Mouse (Mus musculus) gastrocnemius, postnatal 36 days (tissue): Measurements from ENCODE around the gene Itgb5. TPM values are rescaled to one million over a fixed set of nuclear protein-coding genes. Genes with fewer than 3 reads are reported as not detected.

Experiments
- DNase-seq, 2 experiments: peaks; one replicate each; pipeline ENCODE4 v3.0.0; 2022
- intact Hi-C: fragments of 180-260 bp; cut with DNase I; formaldehyde crosslinking; loops from one replicate; pipeline ENCODE4 v1.15.1; 2025
- total RNA-seq, 2 experiments: library from RNA; stranded (reverse); gene quantifications; 2 replicates each; pipeline ENCODE4 v1.2.3; 2021

Itgb5 gene
- total RNA-seq, 2 experiments from 2014 or later, result 47.5 to 51.9 TPM

DNA sequence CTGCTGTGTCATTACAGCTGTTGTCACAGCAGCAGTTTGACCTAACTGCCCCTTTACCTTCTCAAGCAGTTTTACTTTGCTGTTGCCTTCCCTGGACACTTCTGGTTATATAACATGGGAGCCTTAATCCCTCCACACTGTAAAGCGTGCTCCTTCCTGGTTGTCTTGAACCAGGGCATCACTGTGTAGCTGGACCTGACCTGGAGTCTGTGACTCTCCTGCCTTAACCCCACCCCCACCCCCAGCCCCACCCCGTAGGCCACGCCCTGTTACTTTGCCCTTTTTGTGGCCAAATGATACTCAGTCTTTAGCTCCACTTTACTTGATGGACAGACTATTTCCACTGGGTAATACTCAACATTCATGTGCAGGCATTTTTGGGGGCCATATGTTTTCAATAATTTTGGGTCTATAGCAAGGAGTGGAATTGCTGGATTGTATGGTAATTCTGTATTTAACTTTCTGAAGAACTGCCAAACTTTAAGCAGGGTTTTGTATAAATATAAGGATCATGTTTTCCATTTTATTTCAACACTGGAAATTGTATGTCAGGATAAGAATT is 40.8 kb downstream of the Itgb5 start:
- DNase-seq, result no peak
- intact Hi-C loops, result no loop called here

DNA sequence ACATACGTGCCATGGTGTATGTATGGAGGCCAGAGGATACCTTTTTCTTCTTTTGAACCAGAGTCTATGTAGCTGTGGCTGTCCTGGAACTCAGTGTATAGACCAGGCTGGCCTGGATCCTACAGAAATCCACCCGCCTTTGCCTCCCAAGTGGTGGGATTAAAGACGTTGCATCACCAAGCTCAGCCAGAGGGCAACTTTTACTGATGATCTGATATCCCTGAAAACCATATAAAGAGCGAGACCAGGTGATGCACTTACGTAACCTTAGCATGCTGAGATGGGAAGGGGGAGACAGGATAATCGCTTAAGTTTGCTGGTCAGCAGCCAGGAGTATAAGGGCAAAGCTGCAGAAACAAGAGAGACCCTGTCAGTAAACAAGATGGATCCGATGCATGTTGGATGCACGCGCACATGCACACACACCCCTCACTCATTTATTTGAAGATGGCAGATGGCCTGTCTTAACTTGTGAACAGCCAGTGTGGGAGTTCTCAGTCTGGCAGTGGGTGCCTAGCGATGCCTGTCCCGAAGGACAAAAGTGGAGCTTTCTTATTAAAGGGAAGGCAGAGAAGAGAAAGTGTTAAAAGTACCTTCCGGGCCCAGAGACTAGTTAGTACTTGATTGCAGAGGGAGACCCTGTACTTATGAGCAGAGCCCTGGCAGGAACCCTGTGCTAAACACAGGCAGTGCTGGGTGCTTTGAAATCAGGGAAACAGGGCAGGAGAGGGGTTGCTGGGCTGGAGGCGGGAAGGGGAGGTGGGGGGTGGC is 41.7 kb downstream of the Itgb5 start:
- no peak for DNase-seq
- intact Hi-C loops, result no loop called here

DNA sequence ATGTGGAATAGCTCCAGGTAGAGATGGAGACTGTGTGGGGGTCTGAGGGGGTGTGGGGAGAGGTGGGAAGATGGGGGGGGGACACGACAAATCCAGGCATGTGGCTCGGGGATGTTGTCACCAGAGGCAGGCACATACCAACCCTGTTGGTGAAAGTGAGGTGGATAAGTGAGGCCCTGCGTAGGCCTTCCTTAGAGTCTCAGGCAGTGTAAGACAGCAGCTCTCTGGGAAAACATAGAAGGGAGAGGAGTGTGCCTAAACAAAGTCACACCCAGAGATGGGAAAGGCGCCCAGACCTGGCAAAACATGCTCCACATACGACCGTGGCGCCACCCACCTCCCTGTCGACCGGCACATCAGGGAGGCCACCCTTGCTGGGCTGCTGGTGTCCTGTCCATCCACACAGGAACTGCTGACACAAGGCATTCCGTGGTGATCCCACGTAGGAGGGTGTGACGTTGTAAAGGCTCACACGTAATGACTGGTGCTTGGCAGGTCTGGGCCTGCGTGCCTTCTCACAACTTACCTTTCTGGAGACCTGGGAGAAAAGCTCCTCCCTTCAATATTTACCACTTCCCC is 42.5 kb downstream of the Itgb5 start:
- intact Hi-C loops, result no loop called here
- no peak for DNase-seq

DNA sequence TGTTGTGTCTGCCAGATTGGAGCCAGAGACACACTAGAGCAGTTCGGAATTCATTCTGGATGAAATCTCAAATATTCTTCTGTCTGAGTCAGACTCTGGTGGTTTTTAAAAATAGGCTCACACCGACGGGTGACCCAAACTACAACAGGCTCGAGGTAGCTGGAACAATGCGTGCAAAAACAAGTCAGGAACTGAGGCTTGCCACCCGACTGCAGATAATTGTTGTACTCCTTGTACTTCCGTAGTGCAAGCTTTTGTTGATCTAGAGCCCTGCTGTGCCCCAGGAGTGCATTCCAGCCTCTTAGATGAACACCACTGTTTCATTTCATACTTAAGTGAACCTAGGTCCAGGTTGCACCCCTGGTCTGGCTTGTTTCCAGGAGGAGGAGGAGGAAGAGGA is 43.8 kb downstream of the Itgb5 start:
- DNase-seq, result no peak
- intact Hi-C loops, result no loop called here

DNA sequence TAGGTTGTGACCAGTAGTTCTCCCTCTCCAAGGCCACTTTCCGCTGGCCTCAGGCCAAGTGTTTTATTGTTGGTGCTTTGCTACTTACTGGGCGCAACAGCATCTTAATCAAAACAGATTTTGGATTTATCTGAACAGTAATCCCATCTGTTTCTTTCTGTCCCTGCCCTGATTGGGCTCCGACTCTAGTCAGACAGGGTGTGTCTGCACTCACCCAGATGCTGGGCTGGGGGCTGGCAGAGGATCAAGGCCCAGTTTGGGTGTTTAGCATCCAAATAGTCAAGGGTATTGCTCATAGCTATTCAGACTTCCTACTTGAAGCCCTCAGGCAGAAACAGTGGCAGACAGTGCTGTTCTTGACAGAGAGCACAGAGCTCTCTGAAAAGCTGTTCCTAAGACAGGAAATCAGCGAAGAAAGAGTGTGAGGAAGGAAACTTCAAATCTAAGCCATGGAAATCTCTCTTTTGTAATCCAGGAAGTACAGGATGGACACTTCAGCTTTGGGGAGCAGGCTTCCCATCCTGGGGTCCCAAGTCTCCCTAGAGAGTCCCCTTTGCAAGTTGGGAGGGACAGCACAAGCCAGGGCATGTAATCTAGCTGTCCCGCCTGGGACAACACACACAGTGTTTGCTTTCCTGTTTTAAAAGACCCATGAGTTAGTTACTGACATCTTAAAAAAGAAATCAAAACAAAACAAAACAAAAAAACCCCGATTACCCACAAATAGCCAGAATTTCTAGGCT is 48.7 kb downstream of the Itgb5 start:
- intact Hi-C loops, result no loop called here
- DNase-seq, result peak; percentile 62 to 74

DNA sequence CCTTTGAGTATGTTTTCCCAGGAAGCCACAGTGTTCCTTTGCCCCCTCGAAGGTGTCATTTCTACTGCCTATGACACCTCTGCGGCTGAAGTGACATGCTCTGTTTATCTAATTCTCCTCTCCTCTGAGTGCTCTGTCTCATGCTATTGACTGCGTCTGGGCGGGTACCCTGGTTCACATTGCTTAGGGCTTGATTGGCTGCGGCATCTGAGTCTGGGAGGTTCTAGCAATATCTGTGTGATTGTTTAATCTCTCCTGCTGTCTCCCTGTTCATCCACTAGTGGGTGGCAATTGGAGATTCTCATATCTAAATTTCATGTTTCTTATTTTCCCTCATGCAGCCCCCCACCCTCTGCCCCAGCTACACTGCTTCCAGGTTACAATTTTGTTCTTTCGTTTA is 49.6 kb downstream of the Itgb5 start:
- DNase-seq, result no peak
- intact Hi-C loops, result no loop called here

DNA sequence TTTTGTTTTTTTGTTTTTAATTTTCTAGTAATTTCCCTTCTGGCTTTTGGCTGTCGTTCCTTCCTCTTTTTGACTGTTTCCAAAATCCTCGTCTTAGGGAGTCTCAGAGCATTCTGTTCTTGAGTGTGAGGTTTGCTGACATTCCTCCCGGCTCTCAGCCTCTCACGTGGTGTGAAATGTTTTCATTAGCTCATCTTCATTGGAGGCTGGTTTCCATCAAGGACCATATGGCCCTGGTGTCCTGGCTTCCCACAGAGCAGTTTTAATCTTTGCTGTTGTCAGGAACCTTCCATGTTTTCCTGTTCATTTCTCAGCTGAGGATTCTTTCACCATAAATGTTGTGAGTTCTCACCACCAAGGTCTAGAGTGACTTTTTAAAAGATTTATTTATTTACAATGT is 50.1 kb downstream of the Itgb5 start:
- DNase-seq, result no peak
- intact Hi-C loops, result no loop called here

DNA sequence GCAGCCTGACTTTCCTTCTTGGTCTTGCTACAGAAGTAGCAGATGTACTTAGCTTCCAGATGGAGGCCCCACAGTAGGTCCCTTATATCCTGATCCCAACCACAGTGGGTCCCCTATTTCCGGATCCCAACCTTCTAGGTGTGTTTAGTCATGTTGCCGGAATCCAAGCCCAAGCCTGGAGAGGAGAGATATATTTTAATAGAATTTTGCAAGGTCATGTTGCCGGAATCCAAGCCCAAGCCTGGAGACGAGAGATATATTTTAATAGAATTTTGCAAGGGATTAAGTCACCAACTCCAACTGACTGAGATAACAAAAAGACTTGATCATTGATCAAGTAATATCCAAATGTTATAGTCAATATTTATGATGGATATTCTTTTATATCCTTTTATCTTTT is 51.3 kb downstream of the Itgb5 start:
- intact Hi-C loops, result loop anchor here (10.0 kb wide), 1 partner anchor 46 kb away; no protein-coding TSS in a partner anchor

DNA sequence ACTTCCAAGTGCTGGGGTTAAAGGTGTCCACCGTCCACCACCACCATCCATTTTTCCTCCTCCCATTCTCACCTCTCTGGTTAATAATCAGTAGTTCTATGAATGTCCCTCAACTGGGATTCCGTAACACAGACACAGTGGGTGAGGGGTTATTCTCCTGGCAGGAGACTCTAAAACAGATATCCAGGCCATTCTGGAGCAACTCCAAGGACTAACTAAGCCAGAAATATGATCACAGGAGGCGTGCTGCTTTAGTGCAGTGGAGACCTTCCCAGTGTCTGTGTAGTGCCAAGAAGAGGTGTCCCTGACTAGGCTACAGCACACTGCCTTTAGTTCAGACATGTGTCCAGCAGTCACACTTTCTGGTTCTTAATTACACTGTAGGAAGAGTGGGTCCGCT is 53.1 kb downstream of the Itgb5 start:
- DNase-seq, result peak in 1 of 2 experiments; percentile 37
- intact Hi-C loops, result loop anchor here (10.0 kb wide), 1 partner anchor 48 kb away; no protein-coding TSS in a partner anchor

More for the DNA sequence above, 51.3 kb downstream of the Itgb5 start:
- no peak for DNase-seq

DNA sequence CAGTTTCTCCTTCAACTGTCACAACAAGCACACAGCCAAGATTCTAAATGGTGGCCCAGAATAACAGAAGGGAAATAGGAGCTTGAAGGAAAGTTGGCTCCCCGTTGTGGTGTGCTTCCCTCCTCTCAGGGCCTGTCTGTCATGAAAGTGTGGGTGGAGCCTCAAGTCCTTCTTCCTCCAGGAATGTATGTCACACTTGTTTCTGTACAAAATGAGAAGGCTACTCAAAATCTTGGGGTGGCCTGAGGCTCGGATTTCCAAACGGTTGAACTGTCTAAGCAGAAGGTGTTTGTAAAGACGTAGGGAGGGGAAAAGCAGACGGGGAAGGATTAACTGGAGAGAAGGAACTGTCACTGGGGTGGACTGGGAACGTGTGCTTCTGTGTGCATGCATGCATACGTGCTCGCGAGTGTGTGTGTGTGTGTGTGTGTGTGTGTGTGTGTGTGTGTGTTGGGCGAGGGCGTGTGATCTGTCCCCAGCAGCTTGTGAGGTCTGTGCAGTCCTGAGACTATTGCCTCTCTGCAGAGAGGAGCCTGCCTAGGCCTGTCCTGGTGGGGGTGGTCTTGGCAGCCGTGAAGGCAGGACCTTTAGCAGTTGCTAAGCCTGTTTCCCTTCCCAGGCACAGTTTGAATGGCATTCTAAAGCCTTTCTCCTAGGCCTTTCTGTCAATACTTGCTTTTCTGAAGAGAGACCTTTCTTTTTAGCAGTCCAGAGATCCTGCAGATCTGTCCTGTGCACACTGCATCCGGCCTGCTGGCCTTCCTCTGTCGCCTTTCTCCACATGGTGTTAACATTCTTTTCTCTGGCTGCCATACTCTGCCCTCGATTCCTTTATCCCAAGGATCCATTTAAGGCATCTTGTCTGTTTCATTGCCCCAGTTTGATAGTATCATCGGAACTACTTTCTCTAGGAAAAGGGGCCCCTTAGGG is 53.8 kb downstream of the Itgb5 start:
- DNase-seq, result no peak

DNA sequence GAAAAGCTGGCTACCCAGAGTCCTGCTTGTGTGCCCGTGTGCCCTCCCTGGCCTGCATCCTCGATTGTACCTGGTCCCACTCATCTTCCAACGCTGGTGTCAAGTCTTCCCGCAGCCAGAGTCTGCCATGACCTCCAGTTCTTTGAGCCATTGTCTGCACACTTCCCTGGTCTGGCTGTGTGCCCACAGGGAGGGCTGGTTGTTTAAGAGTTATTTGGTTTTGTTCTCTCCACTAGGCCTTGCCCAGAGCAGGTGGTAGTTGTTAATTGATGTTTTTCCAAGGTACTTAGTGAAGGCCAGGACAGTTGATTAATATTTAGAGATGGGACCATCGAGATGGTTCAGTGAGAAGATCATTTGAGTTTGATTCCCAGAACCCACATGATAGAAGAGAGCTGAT is 54.7 kb downstream of the Itgb5 start:
- intact Hi-C loops, result loop anchor here (10.0 kb wide), 1 partner anchor 49 kb away; no protein-coding TSS in a partner anchor
- DNase-seq, result no peak

More for the DNA sequence above, 53.8 kb downstream of the Itgb5 start:
- intact Hi-C loops, result loop anchor here (10.0 kb wide), 1 partner anchor 49 kb away; no protein-coding TSS in a partner anchor

DNA sequence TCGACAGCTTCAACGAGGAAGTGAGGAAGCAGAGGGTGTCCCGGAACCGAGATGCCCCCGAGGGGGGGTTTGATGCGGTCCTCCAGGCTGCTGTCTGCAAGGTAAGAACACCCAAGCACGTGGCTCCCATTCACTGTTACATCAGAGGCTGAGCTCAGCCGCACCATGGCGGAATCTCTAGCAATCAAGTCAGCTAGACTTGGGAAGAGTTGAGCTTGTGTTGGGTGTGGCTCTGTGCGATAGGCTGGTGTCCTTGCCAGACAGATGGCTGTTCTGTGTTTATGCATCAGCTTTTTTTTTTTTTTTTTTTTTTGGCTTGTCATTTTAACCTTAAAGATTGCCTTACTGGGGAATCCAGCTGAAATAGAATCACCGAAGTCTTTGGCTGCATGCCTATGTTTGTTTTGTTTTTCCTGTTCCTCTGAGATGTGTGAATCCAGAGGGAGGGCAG is 55.6 kb downstream of the Itgb5 start:
- intact Hi-C loops, result loop anchor here (10.0 kb wide), 1 partner anchor 50 kb away; no protein-coding TSS in a partner anchor
- DNase-seq, result no peak

DNA sequence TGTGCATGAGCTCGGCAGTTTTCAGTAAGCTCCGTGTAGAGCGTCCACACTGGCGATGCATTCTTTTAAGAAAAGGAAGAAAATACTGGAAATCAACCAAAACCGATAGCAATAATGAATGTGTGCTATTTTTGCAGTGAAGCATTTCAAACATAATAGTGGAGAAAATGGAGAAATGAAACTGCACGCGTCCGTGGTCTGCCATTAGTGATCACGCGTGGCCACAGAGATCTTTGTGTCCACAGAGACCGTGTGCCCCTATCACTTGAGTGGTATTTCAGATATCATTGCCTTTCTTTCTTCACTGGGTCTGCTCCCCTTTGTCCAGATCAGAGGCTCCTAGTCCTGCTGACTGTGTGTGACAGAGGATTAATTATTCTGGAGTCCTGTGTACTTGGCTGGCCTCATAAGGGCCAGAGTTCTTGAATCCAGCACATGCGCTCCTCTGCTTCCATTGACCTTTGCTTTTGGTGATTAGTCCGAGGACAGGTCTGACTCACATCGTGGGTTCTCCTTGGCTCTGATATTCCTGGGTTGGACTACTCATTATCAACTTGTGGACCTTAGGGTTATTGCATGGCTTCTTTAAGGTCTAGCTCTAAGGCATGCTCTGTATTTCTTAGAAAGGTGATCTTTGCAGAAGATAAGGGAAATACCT is 56.3 kb downstream of the Itgb5 start:
- intact Hi-C loops, result loop anchor here (10.0 kb wide), 1 partner anchor 51 kb away; no protein-coding TSS in a partner anchor

DNA sequence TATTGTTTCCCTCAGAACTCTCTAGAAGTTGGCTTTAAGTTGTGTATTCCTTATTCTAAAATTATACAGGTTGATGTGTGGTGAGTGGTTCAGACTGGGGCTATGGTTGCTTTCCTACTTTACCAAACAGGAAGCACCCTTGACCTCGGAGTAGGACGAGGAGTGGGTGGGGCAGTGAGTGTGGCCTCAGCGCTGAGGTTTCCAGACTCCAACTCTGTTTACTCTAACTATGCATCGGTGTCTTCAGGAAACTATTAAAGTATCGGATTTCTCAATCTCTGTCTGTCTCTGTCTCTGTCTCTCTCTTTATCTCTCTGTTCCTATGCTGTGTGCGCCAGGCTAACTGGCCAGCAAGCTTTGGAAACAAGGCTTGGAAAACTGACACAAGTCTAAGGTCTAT is 57.2 kb downstream of the Itgb5 start:
- DNase-seq, result no peak
- intact Hi-C loops, result loop anchor here (10.0 kb wide), 1 partner anchor 52 kb away; no protein-coding TSS in a partner anchor

More for the DNA sequence above, 56.3 kb downstream of the Itgb5 start:
- DNase-seq, result no peak

DNA sequence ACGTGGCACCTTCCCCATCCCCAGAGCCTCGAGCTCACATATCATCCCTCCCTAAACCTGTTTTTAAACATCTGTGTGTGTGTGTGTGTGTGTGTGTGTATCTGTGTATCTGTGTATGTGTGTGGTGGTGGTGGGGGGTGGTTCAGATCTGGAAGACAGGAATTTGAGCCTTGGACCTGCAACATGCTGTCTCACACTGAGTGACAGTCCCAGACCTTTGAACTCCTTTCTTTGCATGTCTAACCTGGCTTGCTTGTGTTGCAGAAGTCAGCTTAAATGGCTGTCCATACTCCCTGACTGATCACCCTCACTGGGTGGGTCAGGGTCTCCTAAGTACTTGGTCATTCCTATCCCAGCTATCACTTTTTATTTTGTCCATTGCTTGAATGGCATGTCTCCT is 58.5 kb downstream of the Itgb5 start:
- DNase-seq, result no peak
- intact Hi-C loops, result loop anchor here (10.0 kb wide), 1 partner anchor 53 kb away; no protein-coding TSS in a partner anchor

DNA sequence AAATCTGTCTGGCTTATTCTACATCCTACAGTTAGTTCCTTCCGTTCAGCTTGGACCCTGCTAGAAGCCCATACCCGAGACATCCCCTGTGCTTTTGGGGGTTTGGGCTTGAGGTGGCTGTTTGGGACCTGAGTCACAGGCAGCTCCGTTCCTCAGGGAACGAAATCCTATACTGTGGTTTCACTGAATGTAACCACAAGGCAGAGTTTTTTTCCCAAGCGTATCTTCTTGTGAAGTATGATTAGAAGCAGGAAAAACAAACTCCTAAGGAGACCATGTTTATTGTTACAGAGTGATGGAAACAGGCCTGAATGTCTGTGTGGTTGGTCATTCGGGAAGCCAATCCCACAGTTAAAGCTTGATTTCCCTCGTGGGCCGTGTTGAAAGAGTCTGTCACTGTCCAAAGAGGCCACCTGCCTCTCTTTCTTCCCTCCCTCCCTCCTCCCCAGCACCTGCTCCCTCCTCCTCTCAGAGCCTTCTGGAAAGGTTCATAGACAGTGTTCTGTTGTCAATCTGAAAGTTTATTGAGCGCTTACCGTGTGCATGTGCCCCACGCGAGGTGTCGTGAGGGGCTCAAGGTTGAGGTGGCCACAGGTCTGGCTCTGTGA is 59.6 kb downstream of the Itgb5 start:
- intact Hi-C loops, result loop anchor here (10.0 kb wide), 1 partner anchor 54 kb away; no protein-coding TSS in a partner anchor

DNA sequence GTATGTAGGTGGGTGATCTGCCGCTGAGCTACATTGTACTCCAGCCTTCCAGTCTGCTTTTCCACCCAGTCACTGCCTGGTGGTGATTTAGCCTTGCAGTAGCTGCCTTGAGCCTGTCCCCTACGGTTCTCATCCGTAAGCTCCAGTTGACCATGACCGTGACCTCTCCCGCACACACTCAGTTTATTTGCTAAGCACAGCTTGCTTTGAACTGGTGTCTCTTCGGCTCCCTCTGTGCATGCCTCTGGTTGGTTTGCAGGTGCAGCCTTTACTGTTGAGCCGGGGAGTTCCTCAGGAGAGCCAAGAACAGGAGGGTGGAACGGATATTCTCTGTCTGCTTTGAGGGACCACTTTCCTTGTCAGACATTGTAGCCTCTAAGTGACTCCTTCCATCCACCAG is 61.6 kb downstream of the Itgb5 start:
- intact Hi-C loops, result loop anchor here (1.0 kb wide), 1 partner anchor 50 kb away; no protein-coding TSS in a partner anchor
- no peak for DNase-seq

More for the DNA sequence above, 59.6 kb downstream of the Itgb5 start:
- no peak for DNase-seq

DNA sequence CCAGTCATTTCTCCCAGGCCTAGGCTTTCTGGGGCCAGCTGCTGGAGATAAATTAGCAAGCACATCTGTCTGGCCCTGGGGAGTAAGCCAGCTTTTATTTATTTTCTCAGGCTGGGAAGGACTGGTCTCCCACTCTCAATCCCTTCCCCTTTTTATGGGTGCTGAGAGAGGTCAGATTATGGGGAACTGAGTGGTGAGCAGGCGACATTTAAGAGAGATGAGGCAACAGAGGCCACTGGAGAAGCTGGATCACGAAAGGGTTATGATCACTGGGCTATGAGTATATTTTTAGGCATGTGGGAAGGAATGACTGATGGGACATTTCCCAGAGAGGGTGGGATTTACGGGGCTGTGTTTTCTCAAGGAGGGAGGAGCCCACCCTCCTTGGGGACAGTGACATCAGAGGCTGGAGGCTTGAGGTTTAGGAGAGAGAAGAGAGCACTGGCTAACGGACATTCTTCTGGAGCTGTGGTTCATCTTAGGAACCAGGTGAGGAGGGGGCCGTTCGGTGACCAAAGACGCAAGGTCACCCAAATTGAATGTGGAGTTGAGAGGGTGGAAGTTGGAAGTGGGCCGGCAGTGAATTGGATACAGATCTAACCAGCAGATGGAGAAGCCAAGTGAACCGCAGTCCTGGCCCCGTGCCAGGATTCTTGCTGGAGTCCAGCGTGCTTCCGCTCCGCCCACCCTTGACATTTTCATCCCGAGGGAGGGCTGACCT is 62.3 kb downstream of the Itgb5 start:
- intact Hi-C loops, result loop anchor here (1.0 kb wide), 1 partner anchor 50 kb away; no protein-coding TSS in a partner anchor
- peak; percentile 86 to 87 for DNase-seq
